Mouse (Mus musculus) CD4-positive helper T cell, adult 2 months (primary cell): ENCODE data around the gene Naa30.

Experiments
- DNase-seq: peaks from one replicate; pipeline ENCODE4 v3.0.0-alpha.2; 2012; ENCODE audit warnings: low read depth, missing footprints, low spot score

Naa30 gene

GRCm38 (mm10) chr14:49226471-49226870 lies 54.4 kb downstream of the Naa30 start:
- no peak for DNase-seq

DNA sequence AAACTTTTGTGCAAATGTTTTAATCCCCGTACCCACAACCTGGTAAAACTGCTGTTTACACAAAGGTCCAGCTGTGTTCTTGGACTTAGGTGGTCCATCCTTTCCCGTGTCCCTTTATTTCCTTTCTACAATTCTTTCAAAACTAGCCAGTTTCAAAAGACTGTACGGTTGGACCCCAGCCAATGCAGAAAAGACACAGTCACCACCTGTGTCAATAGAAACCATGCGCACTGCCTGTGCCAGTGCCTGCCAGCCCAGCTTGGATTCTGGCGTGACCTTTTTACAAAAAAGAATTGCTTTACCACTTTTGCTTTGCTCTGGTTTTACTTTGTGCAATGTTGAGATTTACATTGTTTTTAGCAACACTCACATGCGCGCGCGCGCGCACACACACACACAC lies 55.0 kb downstream of the Naa30 start:
- DNase-seq = no peak

DNA sequence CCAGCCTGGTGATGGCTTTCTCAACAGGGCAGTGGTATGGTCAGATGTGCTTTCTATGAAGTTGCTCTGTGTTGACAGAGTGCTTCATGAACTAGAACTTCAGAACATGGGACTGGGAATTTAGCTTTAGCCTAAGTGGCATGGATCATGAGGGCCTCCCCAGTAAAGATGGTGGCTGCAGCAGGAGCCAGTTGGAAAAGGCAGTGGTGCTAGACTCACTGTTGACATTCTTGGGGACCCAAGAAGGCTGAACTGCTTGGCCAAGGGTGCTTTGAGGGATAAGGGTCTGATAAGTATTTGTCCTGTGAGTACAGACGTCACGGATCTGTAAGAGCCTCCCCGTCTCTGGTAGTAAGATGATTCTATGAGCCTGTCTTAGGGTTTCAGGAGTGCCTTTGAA lies 59.8 kb downstream of the Naa30 start:
- DNase-seq = no peak

GRCm38 (mm10) chr14:49234788-49235515 lies 62.9 kb downstream of the Naa30 start:
- DNase-seq = peak; percentile 81

DNA sequence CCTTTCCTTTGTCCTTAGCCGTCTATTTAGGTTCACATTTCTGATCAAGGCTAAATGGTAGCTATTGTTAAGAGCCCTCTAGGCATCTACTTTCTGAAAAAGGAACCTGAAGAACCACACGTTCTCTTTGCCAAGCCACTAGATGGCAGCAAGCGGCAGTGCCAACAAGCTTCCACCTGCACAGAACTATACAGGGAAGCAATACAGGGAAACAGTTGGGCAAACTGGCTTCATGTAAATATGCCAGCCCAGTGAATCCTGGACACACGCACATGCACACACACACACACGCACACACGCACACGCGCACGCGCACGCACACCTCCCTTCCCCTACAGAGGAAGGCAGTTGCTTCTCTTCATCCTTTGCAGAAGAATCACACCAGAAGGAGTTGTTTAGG lies 66.2 kb downstream of the Naa30 start:
- DNase-seq = peak; percentile 24
